Mouse (Mus musculus) midbrain, embryonic 11.5 days (tissue): ENCODE data around the gene Cnot2. TPM values are rescaled to one million over a fixed set of nuclear protein-coding genes. Genes with fewer than 3 reads are reported as not detected.
"Not testable (repeated sequence)": the region's sequence is repeated elsewhere in the genome, so short reads cannot be mapped to it uniquely, and the experiment has no call there.

Experiments
- ATAC-seq: fragments of 200-750 bp; cut with Nextera tagmentation; 2 replicates; pipeline ENCODE4 v1.8.0; 2017; ENCODE audit warnings: moderate TSS enrichment, moderate library complexity; ENCODE audit not compliant: low FRiP score
- DNase-seq: peaks from one replicate; pipeline ENCODE4 v3.0.0; 2015; ENCODE audit warnings: low spot score; ENCODE audit errors: missing footprints
- H3K27ac ChIP-seq: fragments of 300-500 bp; sonication (generic); 2 replicates; pipeline ENCODE4 v1.5.1; 2014; ENCODE audit warnings: low read depth, low read length
- H3K27me3 ChIP-seq: fragments of 300-500 bp; sonication (generic); 2 replicates; pipeline ENCODE4 v1.6.1; 2014; ENCODE audit warnings: mild to moderate bottlenecking, low read length, moderate library complexity, mixed read lengths; ENCODE audit not compliant: control insufficient read depth, insufficient read depth
- H3K36me3 ChIP-seq: fragments of 300-500 bp; sonication (generic); 2 replicates; pipeline ENCODE4 v1.6.1; 2014; ENCODE audit warnings: mild to moderate bottlenecking, low read length, moderate library complexity, mixed read lengths; ENCODE audit not compliant: control insufficient read depth, insufficient read depth
- H3K4me1 ChIP-seq: fragments of 300-500 bp; sonication (generic); 2 replicates; pipeline ENCODE4 v1.6.1; 2014; ENCODE audit warnings: low read length; ENCODE audit not compliant: control insufficient read depth, insufficient read depth
- H3K4me2 ChIP-seq: fragments of 300-500 bp; sonication (generic); 2 replicates; pipeline ENCODE4 v1.6.1; 2014; ENCODE audit warnings: mild to moderate bottlenecking, moderate library complexity
- H3K4me3 ChIP-seq: fragments of 300-500 bp; sonication (generic); 2 replicates; pipeline ENCODE4 v1.5.1; 2014; ENCODE audit warnings: low read depth, low read length
- H3K9ac ChIP-seq: fragments of 300-500 bp; sonication (generic); 2 replicates; pipeline ENCODE4 v1.6.1; 2014; ENCODE audit warnings: low read length
- H3K9me3 ChIP-seq: fragments of 300-500 bp; sonication (generic); 2 replicates; pipeline ENCODE4 v1.6.1; 2016; ENCODE audit warnings: low read length; ENCODE audit not compliant: control insufficient read depth
- WGBS: fragments of 180-500 bp; shearing (Covaris S2); extraction: QIAGEN DNeasy Blood & Tissue Kit; methylation state at CpG from one replicate; pipeline ENCODE4 v1.1.7; 2014; 5-methylcytosine and 5-hydroxymethylcytosine counted together
- polyA plus RNA-seq: library from polyadenylated mRNA; unstranded; fragments of >200 nt; fragmentation: Nextera tagmentation; extraction: Ambion mirVana; gene quantifications from 2 replicates; pipeline ENCODE4 v1.2.1, GENCODE M21; 2014

Cnot2 gene
- polyA plus RNA-seq, 1 experiment from 2014 or later, result 145 TPM

- H3K36me3 ChIP-seq, result no peaks in the 10 kb centered on the region
- ATAC-seq, result no peak
- peak; percentile 73 for DNase-seq
- H3K4me2 ChIP-seq, result no peak overlapping the region
- no peak overlapping the region for H3K27ac ChIP-seq
- H3K27me3 ChIP-seq, result no peaks in the 10 kb centered on the region
- 92% methylated on average over 7 of the region's 7 CpGs for WGBS
- no peaks in the 10 kb centered on the region for H3K9me3 ChIP-seq
- peaks cover 6% of the 10 kb centered on the region; the same call in 1 of the 2 replicates for H3K4me1 ChIP-seq
- H3K9ac ChIP-seq, result no peak overlapping the region
- H3K4me3 ChIP-seq, result no peak overlapping the region
These were observed 13.6 kb downstream of the Cnot2 start for GRCm38 (mm10) chr10:116567491-116568405.

GRCm38 (mm10) chr10:116566492-116566891 lies 14.8 kb downstream of the Cnot2 start:
- not testable (repeated sequence) for H3K27me3 ChIP-seq, H3K36me3 ChIP-seq, ATAC-seq, H3K4me2 ChIP-seq, H3K27ac ChIP-seq, H3K9ac ChIP-seq, H3K9me3 ChIP-seq, H3K4me3 ChIP-seq, DNase-seq
- 87% methylated on average over 4 of the region's 4 CpGs for WGBS
- H3K4me1 ChIP-seq, result peaks cover 12% of the 10 kb centered on the region

- no peak overlapping the region for H3K4me3 ChIP-seq
- peaks cover 12% of the 10 kb centered on the region for H3K4me1 ChIP-seq
- H3K9ac ChIP-seq, result no peak overlapping the region
- no peaks in the 10 kb centered on the region for H3K27me3 ChIP-seq
- no peak for DNase-seq
- H3K9me3 ChIP-seq, result no peaks in the 10 kb centered on the region
- 93% methylated on average over 14 of the region's 14 CpGs for WGBS
- no peak overlapping the region for H3K27ac ChIP-seq
- no peak for ATAC-seq
- H3K36me3 ChIP-seq, result no peaks in the 10 kb centered on the region
- no peak overlapping the region for H3K4me2 ChIP-seq
These were observed 16.3 kb downstream of the Cnot2 start for GRCm38 (mm10) chr10:116564828-116565602.

- ATAC-seq (no peak), DNase-seq (no peak)
- H3K27me3 ChIP-seq, result no peaks in the 10 kb centered on the region
- no peak overlapping the region for H3K27ac ChIP-seq
- 65% methylated on average over 4 of the region's 4 CpGs for WGBS
- H3K4me2 ChIP-seq, result no peak overlapping the region
- peaks cover 12% of the 10 kb centered on the region for H3K4me1 ChIP-seq
- no peaks in the 10 kb centered on the region for H3K36me3 ChIP-seq
- H3K9ac ChIP-seq, result no peak overlapping the region
- H3K9me3 ChIP-seq, result no peaks in the 10 kb centered on the region
- H3K4me3 ChIP-seq, result no peak overlapping the region
These were observed 18.4 kb downstream of the Cnot2 start for GRCm38 (mm10) chr10:116562731-116563480.

- Histone ChIP-seq H3K4me2 (no peak overlapping the region), H3K4me3 (no peak overlapping the region), H3K27me3 (no peaks in the 10 kb centered on the region), H3K27ac (no peak overlapping the region), H3K4me1 (peaks cover 12% of the 10 kb centered on the region), H3K36me3 (no peaks in the 10 kb centered on the region), H3K9ac (no peak overlapping the region), H3K9me3 (no peaks in the 10 kb centered on the region; the same call in 1 of the 2 replicates)
- peak; percentile 71; the same call in 1 of the 2 replicates for ATAC-seq
- DNase-seq, result no peak
- 26% methylated on average over 4 of the region's 4 CpGs for WGBS
These were observed 19.1 kb downstream of the Cnot2 start for GRCm38 (mm10) chr10:116562210-116562609.

GRCm38 (mm10) chr10:116559171-116559570 lies 22.1 kb downstream of the Cnot2 start:
- WGBS, result 74% methylated on average over 1 of the region's 1 CpGs
- ATAC-seq, result no peak

GRCm38 (mm10) chr10:116557166-116557565 lies 24.1 kb downstream of the Cnot2 start:
- H3K9ac ChIP-seq, result no peak overlapping the region
- peaks cover 7% of the 10 kb centered on the region; the same call in 1 of the 2 replicates for H3K9me3 ChIP-seq
- H3K4me1 ChIP-seq, result peaks cover 1% of the 10 kb centered on the region
- DNase-seq, result no peak
- no peak for ATAC-seq
- WGBS, result 96% methylated on average over 1 of the region's 1 CpGs
- no peaks in the 10 kb centered on the region; the same call in 1 of the 2 replicates for H3K36me3 ChIP-seq
- no peak overlapping the region for H3K4me2 ChIP-seq
- no peaks in the 10 kb centered on the region for H3K27me3 ChIP-seq
- H3K27ac ChIP-seq, result no peak overlapping the region
- H3K4me3 ChIP-seq, result no peak overlapping the region

More at GRCm38 (mm10) chr10:116559171-116559570, 22.1 kb downstream of the Cnot2 start:
- H3K4me3 ChIP-seq, result no peak overlapping the region
- H3K27me3 ChIP-seq, result no peaks in the 10 kb centered on the region
- H3K27ac ChIP-seq, result no peak overlapping the region
- H3K9ac ChIP-seq, result no peak overlapping the region
- DNase-seq, result no peak
- peaks cover 12% of the 10 kb centered on the region for H3K4me1 ChIP-seq
- peaks cover 7% of the 10 kb centered on the region; the same call in 1 of the 2 replicates for H3K9me3 ChIP-seq
- no peak overlapping the region for H3K4me2 ChIP-seq
- no peaks in the 10 kb centered on the region; the same call in 1 of the 2 replicates for H3K36me3 ChIP-seq

GRCm38 (mm10) chr10:116554434-116554833 lies 26.9 kb downstream of the Cnot2 start:
- Histone ChIP-seq H3K27ac (no peak overlapping the region), H3K27me3 (no peaks in the 10 kb centered on the region), H3K9ac (no peak overlapping the region), H3K4me2 (no peak overlapping the region), H3K36me3 (no peaks in the 10 kb centered on the region; the same call in 1 of the 2 replicates), H3K9me3 (peaks cover 7% of the 10 kb centered on the region; the same call in 1 of the 2 replicates), H3K4me3 (no peak overlapping the region), H3K4me1 (no peaks in the 10 kb centered on the region)
- DNase-seq (no peak), ATAC-seq (no peak)
- 70% methylated on average over 2 of the region's 2 CpGs for WGBS
